Mouse (Mus musculus): Measurements from ENCODE around the gene Serpina3f.

DNA sequence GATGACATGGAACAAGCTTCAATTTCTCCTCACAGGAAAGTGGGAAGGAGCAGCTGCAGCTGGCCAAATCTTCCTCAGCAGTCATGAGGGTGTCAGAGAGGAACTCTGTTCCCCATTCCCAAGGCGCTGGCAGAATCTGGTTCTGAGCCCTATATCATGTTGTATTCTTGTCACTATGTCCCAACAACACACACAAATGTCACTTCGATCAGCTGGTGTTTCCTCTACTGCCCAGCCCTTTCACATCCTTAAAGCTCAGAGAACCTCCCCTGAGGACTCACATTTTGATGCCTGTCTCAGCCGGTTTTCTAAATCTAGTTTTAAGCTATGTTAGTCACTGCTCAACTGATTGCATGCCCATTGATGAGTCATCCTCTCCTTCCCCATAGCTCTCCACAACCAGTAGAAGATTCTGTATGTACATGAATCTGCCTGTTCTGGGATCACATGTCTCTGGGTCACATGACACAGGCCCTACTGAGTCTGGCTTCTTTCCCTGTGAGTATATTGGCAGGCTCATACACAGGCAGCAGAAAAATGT lies 28.2 kb upstream of the Serpina3f start:
- no peak for TF ChIP-seq CTCF (IDR thresholded peaks at IDR 0.05; ENCODE audit: low read depth)
- TF ChIP-seq EP300 (optimal IDR thresholded peaks at IDR 0.05): no peak
